Mouse (Mus musculus) brain, adult 2 months (tissue): Measurements from ENCODE around the gene Tmbim1.
"Not testable (repeated sequence)": the region's sequence is repeated elsewhere in the genome, so short reads cannot be mapped to it uniquely, and the experiment has no call there.

Experiments used
- DNase-seq: peaks from one replicate; pipeline ENCODE4 v3.0.0; 2011; ENCODE audit warnings: low read depth, low spot score

The Tmbim1 gene

GRCm38 (mm10) chr1:74305522-74305921 lies at the start of gene Tmbim1:
Tmbim1 (minus strand) TSS chr1:74305622.
- no peak for DNase-seq

- no peak for DNase-seq
Measured at GRCm38 (mm10) chr1:74353453-74354229, 48.2 kb upstream of the Tmbim1 start.

DNA sequence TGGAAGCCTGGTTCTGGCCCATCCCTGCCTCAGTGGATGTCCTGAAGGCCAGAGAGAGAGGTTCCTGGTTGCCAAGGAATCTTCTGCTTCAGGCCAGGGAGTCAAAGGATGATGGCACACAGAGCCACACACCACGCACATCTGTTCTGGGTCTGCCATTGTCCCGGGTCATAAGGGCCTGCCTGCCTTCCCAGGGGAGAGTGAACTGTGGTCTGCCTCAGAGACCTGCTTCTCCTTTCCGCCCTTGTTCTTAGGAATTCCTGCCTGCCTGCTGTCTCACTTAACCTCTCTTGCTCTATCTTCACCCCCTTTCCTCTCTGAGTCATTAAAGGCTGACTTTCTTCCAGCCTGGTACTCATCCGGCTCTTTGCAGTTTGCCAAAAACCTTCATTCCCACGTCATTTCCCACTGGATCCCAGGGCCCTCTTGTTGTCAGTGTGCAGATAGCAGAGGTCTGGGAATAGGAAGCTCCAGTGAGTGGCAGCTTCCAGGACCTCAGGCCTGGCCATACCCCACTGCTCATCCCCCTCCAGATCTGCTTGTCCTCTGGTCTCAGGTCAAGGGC lies 47.2 kb upstream of the Tmbim1 start:
- DNase-seq: no peak

- DNase-seq: no peak
Measured at GRCm38 (mm10) chr1:74351185-74351769, 45.9 kb upstream of the Tmbim1 start.

GRCm38 (mm10) chr1:74344163-74344916 lies 38.9 kb upstream of the Tmbim1 start:
- no peak for DNase-seq

GRCm38 (mm10) chr1:74343161-74343560 lies 37.7 kb upstream of the Tmbim1 start:
- no peak for DNase-seq

DNA sequence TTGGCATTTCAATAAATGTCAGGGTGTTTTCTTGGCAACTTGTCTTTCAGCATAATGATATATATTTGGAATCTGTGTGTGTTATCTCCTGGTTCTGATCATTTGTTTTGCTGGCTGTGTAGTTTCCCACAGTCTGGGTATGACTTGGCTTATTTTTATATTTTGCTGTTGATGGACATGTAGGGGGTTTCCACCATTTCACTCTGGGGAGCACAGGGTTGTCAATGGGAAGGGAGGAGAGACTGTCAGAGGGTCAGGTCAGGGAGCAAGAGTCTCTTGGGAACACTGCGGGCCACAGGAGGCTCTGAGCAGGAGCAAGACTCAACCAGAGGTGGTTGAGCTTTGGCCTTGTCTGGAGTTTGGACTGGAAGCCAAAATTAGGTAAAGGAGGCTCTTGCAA lies 36.9 kb upstream of the Tmbim1 start:
- DNase-seq: no peak

DNA sequence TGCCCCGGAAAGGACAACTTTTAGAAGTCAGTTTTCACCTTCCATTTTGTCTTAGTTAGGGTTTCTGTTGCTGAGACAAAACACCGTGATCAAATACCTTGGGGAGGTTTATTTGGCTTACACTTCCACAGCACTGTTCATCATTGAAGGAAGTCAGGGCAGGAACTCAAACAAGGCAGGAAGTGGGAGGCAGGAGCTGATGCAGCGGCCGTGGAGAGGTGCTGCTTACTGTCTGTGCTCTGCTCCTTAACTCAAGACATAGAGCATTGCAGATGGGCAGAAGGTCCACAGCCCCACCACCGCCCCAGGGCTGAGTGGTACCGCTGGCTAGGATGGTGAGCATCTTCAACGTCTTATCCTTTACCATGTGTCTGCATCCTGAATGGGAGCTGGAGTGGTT lies 36.5 kb upstream of the Tmbim1 start:
- peak; percentile 33 for DNase-seq

GRCm38 (mm10) chr1:74340992-74341391 lies 35.6 kb upstream of the Tmbim1 start:
- DNase-seq: not testable (repeated sequence)

DNA sequence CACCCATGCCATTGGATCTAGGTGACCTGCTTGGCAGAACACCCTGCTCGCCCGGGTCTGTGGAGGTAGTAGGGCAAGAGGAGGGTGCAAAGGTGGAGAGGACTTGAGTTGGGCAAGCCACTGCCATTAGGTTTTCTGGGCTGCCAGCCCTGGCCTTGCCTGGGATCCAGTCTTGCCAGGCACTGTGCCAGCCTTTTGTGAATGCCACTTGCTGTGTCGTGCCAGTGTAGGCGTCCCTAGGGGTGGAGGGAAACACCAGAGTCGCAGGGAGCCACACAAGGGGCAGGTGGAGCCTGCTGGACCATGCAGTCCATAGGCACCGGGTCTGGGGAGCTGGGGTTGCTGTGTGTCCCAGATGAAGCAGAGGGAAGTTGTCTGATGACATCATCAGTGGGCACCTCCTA lies 34.9 kb upstream of the Tmbim1 start:
- DNase-seq: peak; percentile 65

- DNase-seq: no peak
Measured at GRCm38 (mm10) chr1:74339917-74340316, 34.5 kb upstream of the Tmbim1 start.

- no peak for DNase-seq
Measured at GRCm38 (mm10) chr1:74338626-74339025, 33.2 kb upstream of the Tmbim1 start.

GRCm38 (mm10) chr1:74338013-74338412 lies 32.6 kb upstream of the Tmbim1 start:
- DNase-seq: no peak

DNA sequence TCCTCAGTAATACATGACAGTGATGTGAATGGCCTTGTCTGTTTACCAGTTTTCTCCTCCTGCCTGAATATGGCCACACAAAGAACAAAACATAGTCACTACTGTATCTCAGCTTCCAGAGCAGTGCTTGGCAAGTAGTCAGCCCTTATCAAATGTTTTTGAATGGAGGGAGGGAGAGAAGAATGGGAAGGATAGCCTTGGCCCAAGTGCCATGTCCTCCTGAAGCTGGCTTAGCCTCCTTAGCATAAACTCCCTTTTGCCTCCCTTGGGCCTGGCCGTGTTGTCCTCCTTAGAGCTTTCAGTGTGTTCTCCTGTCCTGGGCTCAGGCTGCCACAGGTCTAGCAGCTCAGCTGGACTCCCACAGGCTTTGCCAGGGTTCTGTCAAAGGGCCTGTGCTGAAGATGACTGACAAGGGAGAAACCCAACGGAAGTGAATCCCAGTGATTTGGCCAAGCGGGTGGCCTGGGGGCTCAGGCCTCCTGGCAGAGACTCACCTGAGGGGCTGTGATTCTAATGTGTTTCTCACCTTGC lies 31.9 kb upstream of the Tmbim1 start:
- peak; percentile 39 for DNase-seq

GRCm38 (mm10) chr1:74335436-74336170 lies 30.2 kb upstream of the Tmbim1 start:
- peak; percentile 76 for DNase-seq

- no peak for DNase-seq
Measured at GRCm38 (mm10) chr1:74335033-74335432, 29.6 kb upstream of the Tmbim1 start.

DNA sequence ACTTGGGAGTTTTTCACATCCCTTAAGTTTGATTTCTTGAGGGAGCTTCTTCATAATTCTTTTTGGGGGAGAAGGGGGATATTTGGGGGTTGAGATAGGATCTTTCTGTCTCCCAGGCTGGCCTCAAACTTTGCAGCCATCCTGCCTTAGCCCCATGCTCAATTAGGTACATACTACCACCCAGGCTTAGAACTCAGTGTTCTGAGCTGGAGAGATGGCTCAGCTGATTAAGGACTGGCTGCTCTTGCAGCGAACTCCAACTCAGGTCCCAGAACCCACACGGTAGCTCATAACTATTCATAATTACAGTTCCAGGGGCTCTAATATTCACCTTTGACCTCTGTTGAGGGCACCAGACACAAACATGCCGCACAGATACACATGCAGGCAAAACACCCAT lies 29.2 kb upstream of the Tmbim1 start:
- no peak for DNase-seq

- peak; percentile 55 for DNase-seq
Measured at GRCm38 (mm10) chr1:74332930-74333329, 27.5 kb upstream of the Tmbim1 start.

DNA sequence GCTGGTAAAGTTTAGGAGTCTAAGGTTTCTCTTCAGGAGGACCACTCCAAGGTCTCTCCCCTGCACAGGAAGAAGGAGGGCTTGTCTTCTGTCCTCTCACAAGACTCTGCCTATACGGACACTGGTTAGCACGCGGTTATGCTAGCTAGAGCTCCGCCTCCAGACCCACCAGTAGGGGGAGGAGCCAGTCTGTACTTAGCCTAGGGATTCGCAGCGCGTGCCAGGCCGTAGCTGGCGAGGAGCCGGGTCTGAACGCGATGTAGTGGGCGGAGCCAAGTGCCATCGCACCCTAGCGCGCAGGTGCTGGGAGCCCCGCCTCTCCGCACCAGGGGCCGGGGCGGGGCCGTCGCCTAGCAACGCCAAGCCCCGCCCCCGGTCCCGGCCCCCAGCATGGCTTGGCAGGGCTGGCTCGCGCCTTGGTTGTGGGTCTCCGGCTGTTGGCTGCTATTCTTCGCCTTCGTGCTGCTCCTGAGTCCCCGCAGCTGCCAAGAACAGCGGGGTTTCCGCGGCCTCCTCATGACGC lies 26.9 kb upstream of the Tmbim1 start:
- DNase-seq: peak; percentile 98

DNA sequence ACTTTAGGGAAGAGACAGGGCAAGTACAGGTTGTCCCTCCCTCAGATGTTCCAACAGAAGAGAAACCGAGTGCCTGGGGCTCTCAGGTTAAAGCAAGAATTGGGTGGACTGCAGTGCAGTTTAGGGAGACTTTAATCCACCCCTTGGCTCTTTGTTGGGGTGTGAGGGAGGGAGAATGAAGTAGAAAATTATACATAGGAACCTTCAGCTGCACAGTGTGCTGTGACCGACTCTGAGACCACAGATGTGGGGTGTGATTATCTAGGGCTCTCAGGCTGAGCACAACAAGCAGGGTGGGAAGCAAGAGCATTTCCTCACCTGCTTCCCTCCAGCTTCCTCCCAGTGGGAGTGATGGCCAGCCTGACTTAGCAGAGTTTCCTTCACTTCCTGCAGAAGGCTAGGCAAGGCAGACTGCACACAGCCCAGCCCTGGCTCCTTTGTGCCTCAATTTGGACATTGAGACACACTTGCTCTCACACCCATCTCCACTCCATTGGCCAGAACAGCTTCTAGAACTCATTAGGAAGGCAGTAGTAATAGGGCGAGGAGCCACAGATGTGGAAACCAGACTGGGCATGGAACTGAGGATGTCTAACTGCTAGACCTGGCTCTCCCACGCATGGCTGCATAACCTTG lies 25.7 kb upstream of the Tmbim1 start:
- DNase-seq: no peak
